Mouse (Mus musculus): ENCODE measurements around the gene Ropn1l.

DNA sequence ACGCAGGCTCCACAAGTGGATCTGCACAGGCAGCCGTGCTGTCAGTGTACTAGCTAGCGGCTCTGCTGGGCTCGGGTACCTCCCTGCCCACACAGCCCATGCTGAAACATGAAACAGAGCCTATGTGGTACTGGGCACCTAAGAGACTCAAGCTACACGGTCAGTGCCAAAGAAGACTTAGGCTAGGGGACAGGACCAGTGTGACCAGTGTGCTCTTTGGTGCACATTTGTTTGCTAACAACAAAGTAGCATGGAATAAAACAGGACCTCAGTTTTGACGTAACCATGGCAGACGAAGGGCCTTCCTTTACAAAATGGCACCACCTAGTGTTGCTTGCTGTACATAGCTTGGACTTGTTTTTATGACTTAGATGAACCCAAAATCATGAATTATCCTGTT lies 6.4 kb downstream of the Ropn1l start:
- TF ChIP-seq SIN3A (IDR thresholded peaks at IDR 0.05; ENCODE audit: low read length) (peak; percentile 69), POLR2A (IDR thresholded peaks at IDR 0.05; ENCODE audit: control insufficient read depth in 1 of 2, insufficient read depth in 1 of 2, low read depth in 1 of 2, low read length in 2 of 2, poor library complexity in 1 of 2) (no peak), CTCF (IDR thresholded peaks at IDR 0.05 in 2 of 3, conservative IDR thresholded peaks at IDR 0.05 in 1 of 3; ENCODE audit: control insufficient read depth in 1 of 3, insufficient read depth in 1 of 3, low read depth in 2 of 3, low read length in 3 of 3, poor library complexity in 1 of 3, severe bottlenecking in 1 of 3) (peak; percentile 65 to 98 (median 82)), ELF1 (IDR thresholded peaks at IDR 0.05; ENCODE audit: low read depth, low read length) (no peak), USF2 (IDR thresholded peaks at IDR 0.05; ENCODE audit: borderline replicate concordance in 1 of 2, insufficient read depth in 1 of 2, low read depth in 1 of 2, low read length in 2 of 2) (no peak), ETS1 (IDR thresholded peaks at IDR 0.05; ENCODE audit: low read depth, low read length) (no peak)

Measured in MEL (cell line).